Comparison of ENCODE assay signal across 22 mouse cellular contexts in genomic region chr2:3281311-3281710, GRCm38 (mm10). TPM values are rescaled to one million over a fixed set of nuclear protein-coding genes. Genes with fewer than 3 reads are reported as not detected.
"Had no signal": no experiment of that assay in that cellular context is flagged by ENCODE, and none has a peak within 500 bp of the region (broad histone marks: within the 10 kb centered on the region; RNA-seq: fewer than 3 reads in every experiment).

No protein-coding gene starts in this region.

- H3K9ac ChIP-seq: lung, embryonic 14.5 days; midbrain, embryonic 12.5 days; neural tube, embryonic 13.5 days; neural tube, embryonic 15.5 days had no signal

- H3K27me3 ChIP-seq: midbrain, embryonic 12.5 days; neural tube, embryonic 13.5 days; neural tube, embryonic 15.5 days had no signal

- H3K36me3 ChIP-seq: midbrain, embryonic 10.5 days; midbrain, embryonic 12.5 days; neural tube, embryonic 13.5 days; neural tube, embryonic 15.5 days had no signal

- H3K27ac ChIP-seq: midbrain, embryonic 10.5 days; midbrain, embryonic 12.5 days; neural tube, embryonic 13.5 days; neural tube, embryonic 15.5 days had no signal

- H3K4me3 ChIP-seq: midbrain, embryonic 10.5 days; midbrain, embryonic 12.5 days; myocyte; neural tube, embryonic 13.5 days; neural tube, embryonic 15.5 days had no signal

- DNase-seq: lung, adult 18-20 months; lung, embryonic 14.5 days; lung, postnatal 10 days; lung, postnatal 4 days; midbrain, embryonic 14.5 days; retina, postnatal 1 day; right cerebral cortex, adult 18-20 months; right cerebral cortex, postnatal 14 days; spleen, adult 18-20 months; thymus, adult 18-20 months; thymus, postnatal 25 days; thymus, postnatal 4 days had no signal

- H3K4me2 ChIP-seq: lung, embryonic 14.5 days; midbrain, embryonic 12.5 days; neural tube, embryonic 13.5 days; neural tube, embryonic 15.5 days had no signal

- H3K9me3 ChIP-seq: midbrain, embryonic 10.5 days; midbrain, embryonic 12.5 days; neural tube, embryonic 13.5 days; neural tube, embryonic 15.5 days had no signal

- ATAC-seq: midbrain, embryonic 16.5 days had no signal

RNA-seq across cellular contexts. Expression of gene Acbd7, which starts 54.7 kb away (rescaled TPM):
- total RNA-seq: megakaryocyte, adult 5-6 weeks; megakaryocyte-erythroid progenitor cell, adult 5-6 weeks had no signal
- polyA plus RNA-seq: midbrain, embryonic 12.5 days; neural tube, embryonic 11.5 days; small intestine, adult 2 months had no signal
